Comparison of ENCODE assay signal across 31 mouse cellular contexts in genomic region chr10:23171541-23171940, GRCm38 (mm10).
DNase-seq lines count a peak whose midpoint lies in the region; ATAC-seq and TF ChIP-seq lines count a peak whose summit lies in the region.
"Had no signal": no experiment of that assay in that cellular context is flagged by ENCODE, and none has a peak within 500 bp of the region (broad histone marks: within the 10 kb centered on the region; RNA-seq: fewer than 3 reads in every experiment).

No protein-coding gene starts in this region.

- no peak overlapping the region for H3K4me3 ChIP-seq in forebrain, postnatal 0 days (ENCODE audit: low read depth, low read length)
- H3K4me3 ChIP-seq: embryonic facial prominence, embryonic 10.5 days; embryonic facial prominence, embryonic 13.5 days; erythroblast, embryonic 14.5 days; forebrain, embryonic 12.5 days; forebrain, embryonic 15.5 days; gastrocnemius, adult 2 months; heart, embryonic 12.5 days; heart, embryonic 15.5 days; hindbrain, embryonic 10.5 days; hindbrain, embryonic 13.5 days had no signal

- H3K27ac ChIP-seq in forebrain, postnatal 0 days (ENCODE audit: low read depth, low read length), result no peak overlapping the region
- H3K27ac ChIP-seq: embryonic facial prominence, embryonic 10.5 days; embryonic facial prominence, embryonic 13.5 days; forebrain, embryonic 12.5 days; forebrain, embryonic 15.5 days; gastrocnemius, adult 2 months; heart, embryonic 15.5 days; hindbrain, embryonic 10.5 days; hindbrain, embryonic 13.5 days; hindbrain, postnatal 0 days had no signal

- no peak overlapping the region for H3K4me2 ChIP-seq in forebrain, postnatal 0 days (ENCODE audit: low read depth)
- H3K4me2 ChIP-seq: embryonic facial prominence, embryonic 13.5 days; forebrain, embryonic 12.5 days; forebrain, embryonic 15.5 days; heart, embryonic 12.5 days; heart, embryonic 15.5 days; hindbrain, embryonic 13.5 days had no signal

- H3K9me3 ChIP-seq in forebrain, postnatal 0 days (ENCODE audit: low read length), result no peaks in the 10 kb centered on the region
- H3K9me3 ChIP-seq: embryonic facial prominence, embryonic 10.5 days; embryonic facial prominence, embryonic 13.5 days; forebrain, embryonic 12.5 days; forebrain, embryonic 15.5 days; heart, embryonic 12.5 days; heart, embryonic 15.5 days; hindbrain, embryonic 10.5 days; hindbrain, embryonic 13.5 days had no signal

- no peak for TF ChIP-seq CTCF in forebrain, postnatal 0 days (IDR thresholded peaks at IDR 0.05; ENCODE audit: low read depth)

- DNase-seq in NIH3T3 (ENCODE audit: low read depth) (peak; percentile 25), adipocyte (ENCODE audit: low spot score) (peak; percentile 82)
- peak; percentile 49 for DNase-seq in adrenal gland, postnatal 14 days
- peak; percentile 51 for DNase-seq in brain, adult 2 months (ENCODE audit: low read depth, low spot score)
- no peak for DNase-seq in forebrain, postnatal 0 days
- no peak for DNase-seq in lung, postnatal 14 days
- no peak for DNase-seq in gastrocnemius, adult 8-10 months (ENCODE audit: low spot score in 2 of 2)
- DNase-seq: cerebellum, adult 11-12 months; cerebellum, adult 8-10 months; cerebellum, postnatal 36 days; embryo, embryonic 11 days; gastrocnemius, adult 2 months; gastrocnemius, postnatal 25 days; heart, adult 18-20 months; heart, postnatal 10 days; heart, postnatal 36 days; kidney, adult 18-20 months; kidney, adult 9 months had no signal

- no peak for ATAC-seq in forebrain, postnatal 0 days
- ATAC-seq: forebrain, embryonic 15.5 days; hindbrain, postnatal 0 days; inflammation-experienced regulatory T-cells, adult 6 months; intestine, embryonic 16.5 days; Patski had no signal

- 77% methylated on average over 7 of the region's 7 CpGs for WGBS in forebrain, postnatal 0 days

- H3K9ac ChIP-seq in forebrain, postnatal 0 days, result no peak overlapping the region
- H3K9ac ChIP-seq: embryonic facial prominence, embryonic 13.5 days; forebrain, embryonic 12.5 days; forebrain, embryonic 15.5 days; heart, embryonic 12.5 days; heart, embryonic 15.5 days; hindbrain, embryonic 13.5 days had no signal

- H3K36me3 ChIP-seq in forebrain, postnatal 0 days (ENCODE audit: insufficient read depth), result no peaks in the 10 kb centered on the region
- H3K36me3 ChIP-seq: embryonic facial prominence, embryonic 10.5 days; embryonic facial prominence, embryonic 13.5 days; forebrain, embryonic 12.5 days; forebrain, embryonic 15.5 days; heart, embryonic 12.5 days; heart, embryonic 15.5 days; hindbrain, embryonic 10.5 days; hindbrain, embryonic 13.5 days had no signal

- no peaks in the 10 kb centered on the region for H3K27me3 ChIP-seq in forebrain, postnatal 0 days (ENCODE audit: insufficient read depth, low read length)
- H3K27me3 ChIP-seq: embryonic facial prominence, embryonic 13.5 days; forebrain, embryonic 12.5 days; forebrain, embryonic 15.5 days; heart, embryonic 12.5 days; heart, embryonic 15.5 days; hindbrain, embryonic 13.5 days; Patski had no signal

- H3K4me1 ChIP-seq in forebrain, postnatal 0 days (ENCODE audit: insufficient read depth), result no peaks in the 10 kb centered on the region
- H3K4me1 ChIP-seq: embryonic facial prominence, embryonic 10.5 days; forebrain, embryonic 12.5 days; forebrain, embryonic 15.5 days; heart, embryonic 12.5 days; heart, embryonic 15.5 days; hindbrain, embryonic 10.5 days; hindbrain, embryonic 13.5 days had no signal

Comparison
In these comparisons a context has a peak if more than half of its experiments do, and no peak if none do; other contexts are left out.
1. DNase-seq: peak in NIH3T3 (single experiment), adipocyte (single experiment), adrenal gland, postnatal 14 days (single experiment) and brain, adult 2 months (single experiment); none in forebrain, postnatal 0 days (single experiment), lung, postnatal 14 days (single experiment) and gastrocnemius, adult 8-10 months (0 of 2).